Mouse (Mus musculus): ENCODE results near the gene Ect2. TPM values are rescaled to one million over a fixed set of nuclear protein-coding genes. Genes with fewer than 3 reads are reported as not detected.

Ect2 gene
- total RNA-seq, 4 experiments from 2014 or later: 0.69 to 1.1 (median 0.93) TPM

DNA sequence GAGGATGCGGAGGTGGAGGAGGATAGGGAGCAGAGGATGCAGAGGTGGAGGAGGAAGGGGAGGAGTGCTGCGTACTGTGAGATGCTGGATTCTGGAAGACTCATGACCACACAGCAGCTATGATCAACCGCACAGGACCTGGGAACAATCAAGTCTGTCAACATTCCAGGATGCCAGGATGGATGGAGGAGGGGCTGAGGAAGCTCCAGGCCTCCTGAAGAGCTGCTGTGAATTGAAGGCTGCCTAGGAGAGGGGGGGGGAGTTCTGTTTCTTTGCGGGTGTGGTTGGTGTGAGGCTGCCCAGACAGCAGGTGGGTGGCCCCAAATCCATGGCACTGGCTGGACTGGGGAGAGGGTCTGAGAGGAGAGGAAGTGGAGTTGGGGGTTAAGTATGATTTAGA lies 5.2 kb upstream of the Ect2 start:
- DNase-seq (ENCODE audit: low spot score in 2 of 2): no peak

GRCm38 (mm10) chr3:27156594-27156949 lies 2.9 kb upstream of the Ect2 start:
- no peak for DNase-seq (ENCODE audit: low spot score in 2 of 2)

DNA sequence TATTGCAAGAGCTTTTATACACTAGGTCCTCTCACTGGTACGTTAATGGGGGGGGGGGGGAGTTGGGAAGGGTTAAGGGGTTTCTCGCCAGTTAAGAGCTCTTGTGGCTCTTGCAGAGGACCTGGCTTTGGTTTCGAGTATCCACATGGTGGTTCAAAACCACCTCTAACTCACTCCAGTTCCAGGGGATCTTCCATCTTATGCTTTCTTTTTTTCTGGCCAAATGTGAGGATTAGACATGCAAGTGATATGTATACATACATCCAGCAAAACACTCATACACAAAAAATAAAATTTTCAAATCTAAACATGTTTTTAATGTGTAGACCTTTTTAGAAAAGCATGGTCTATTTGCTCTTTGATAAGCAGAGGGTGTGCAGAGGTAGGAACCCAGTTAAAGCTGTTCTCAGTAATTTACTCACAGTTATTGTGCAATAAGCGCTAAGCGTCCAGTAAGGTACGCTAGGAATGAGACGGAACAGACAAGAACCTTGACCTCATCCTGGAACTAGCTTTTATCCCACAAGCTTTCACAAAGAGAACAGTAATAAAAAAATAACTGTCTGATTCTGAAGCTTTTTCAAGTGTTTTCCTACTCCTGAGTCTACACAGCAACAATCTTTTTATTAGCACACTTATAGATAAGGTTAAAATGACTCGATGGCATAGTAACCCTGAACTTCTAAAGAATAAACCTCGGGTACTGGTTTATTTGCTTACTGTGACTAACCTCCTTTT lies 2.3 kb upstream of the Ect2 start:
- no peak for DNase-seq (ENCODE audit: low spot score in 2 of 2)

GRCm38 (mm10) chr3:27155051-27155855 lies 1.6 kb upstream of the Ect2 start:
- no peak for DNase-seq (ENCODE audit: low spot score in 2 of 2)

DNA sequence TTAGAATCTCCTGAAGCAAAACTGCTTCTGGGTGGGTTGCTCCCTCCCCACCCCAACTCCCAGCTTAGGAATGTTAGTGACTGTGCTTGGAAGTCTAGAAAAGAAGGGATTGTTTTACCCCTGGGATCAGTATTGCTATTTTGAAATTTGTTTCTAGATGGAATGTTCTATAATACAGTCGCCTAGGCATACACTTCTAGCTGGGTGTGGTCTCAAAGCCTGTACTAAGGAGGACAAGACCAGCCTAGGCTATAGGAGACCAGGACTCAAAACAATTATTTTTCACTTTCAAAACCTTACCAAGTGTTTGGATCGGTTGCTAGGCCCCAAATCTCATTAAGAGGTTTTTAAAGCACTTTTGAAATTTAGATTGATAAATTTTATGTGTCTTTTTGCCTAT lies 602 bp upstream of the Ect2 start:
- no peak for DNase-seq (ENCODE audit: low spot score in 2 of 2)

- no peak for DNase-seq (ENCODE audit: low spot score in 2 of 2)
Observed at GRCm38 (mm10) chr3:27153191-27153671, 447 bp downstream of the Ect2 start.

DNA sequence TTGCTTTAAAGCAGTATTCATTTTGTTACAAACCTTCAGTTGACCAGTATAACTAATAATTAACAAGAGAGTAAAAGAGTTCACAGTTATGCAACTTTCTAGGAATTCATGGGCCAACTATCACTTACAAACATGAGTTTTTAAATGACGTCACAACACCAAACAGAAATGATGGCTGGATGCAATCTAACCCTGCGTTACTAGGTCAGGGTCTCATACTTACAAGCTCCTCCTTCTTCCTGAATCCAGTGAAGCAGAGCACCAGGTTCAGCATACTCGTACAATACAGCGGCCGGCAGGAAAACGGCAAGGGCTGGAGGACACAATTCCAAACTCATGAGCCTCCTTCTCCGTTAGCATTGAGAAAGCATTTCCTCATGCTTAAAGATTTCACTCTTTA lies 7.9 kb downstream of the Ect2 start:
- no peak for DNase-seq (ENCODE audit: low spot score in 2 of 2)

- DNase-seq (ENCODE audit: low spot score in 2 of 2): no peak
Observed at GRCm38 (mm10) chr3:27143570-27143969, 10.1 kb downstream of the Ect2 start.

- DNase-seq (ENCODE audit: low spot score in 2 of 2): no peak
Observed at GRCm38 (mm10) chr3:27140101-27140500, 13.6 kb downstream of the Ect2 start.

- no peak for DNase-seq (ENCODE audit: low spot score in 2 of 2)
Observed at GRCm38 (mm10) chr3:27121864-27122450, 31.7 kb downstream of the Ect2 start.

- no peak for DNase-seq (ENCODE audit: low spot score in 2 of 2)
Observed at GRCm38 (mm10) chr3:27120932-27121331, 32.7 kb downstream of the Ect2 start.

DNA sequence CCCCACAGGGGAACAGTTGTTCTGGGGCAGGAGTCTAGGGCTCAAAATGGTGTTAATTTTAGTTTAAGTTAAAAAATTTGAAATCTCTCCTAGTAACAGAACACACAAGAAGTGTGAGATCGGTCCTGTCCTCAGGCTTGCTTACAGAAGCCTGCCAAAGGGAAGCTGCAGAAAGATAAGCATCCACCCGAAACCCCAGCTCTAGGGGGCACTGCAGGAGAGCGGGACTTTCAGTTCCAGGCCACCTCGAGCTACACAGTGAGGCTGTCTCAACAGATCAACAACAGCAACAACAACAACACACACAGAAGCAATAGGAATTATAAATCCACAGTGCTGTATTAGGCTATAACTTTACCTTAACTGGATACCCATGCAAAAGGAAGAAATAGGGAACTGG lies 35.5 kb downstream of the Ect2 start:
- no peak for DNase-seq (ENCODE audit: low spot score in 2 of 2)

- no peak for DNase-seq (ENCODE audit: low spot score in 2 of 2)
Observed at GRCm38 (mm10) chr3:27110860-27111259, 42.8 kb downstream of the Ect2 start.

DNA sequence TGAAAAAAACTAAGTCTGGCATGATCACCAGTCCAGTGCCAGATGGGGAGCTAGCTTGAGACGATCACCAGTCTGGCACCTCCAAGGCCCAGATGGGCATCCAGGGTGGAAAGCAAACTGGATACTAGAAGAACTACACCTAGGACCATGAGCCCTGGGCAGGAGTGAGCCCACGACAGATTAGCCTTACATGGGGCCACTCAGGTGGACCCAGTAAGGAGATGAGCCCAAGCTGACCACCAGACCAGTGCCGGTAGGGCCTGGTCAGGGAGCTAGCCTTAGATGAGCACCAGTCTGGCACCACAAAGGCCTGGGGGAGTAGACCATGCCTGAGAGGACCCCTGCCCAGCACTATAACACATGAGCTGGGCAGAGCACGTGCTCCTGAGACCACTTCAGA lies 44.6 kb downstream of the Ect2 start:
- no peak for DNase-seq (ENCODE audit: low spot score in 2 of 2)

DNA sequence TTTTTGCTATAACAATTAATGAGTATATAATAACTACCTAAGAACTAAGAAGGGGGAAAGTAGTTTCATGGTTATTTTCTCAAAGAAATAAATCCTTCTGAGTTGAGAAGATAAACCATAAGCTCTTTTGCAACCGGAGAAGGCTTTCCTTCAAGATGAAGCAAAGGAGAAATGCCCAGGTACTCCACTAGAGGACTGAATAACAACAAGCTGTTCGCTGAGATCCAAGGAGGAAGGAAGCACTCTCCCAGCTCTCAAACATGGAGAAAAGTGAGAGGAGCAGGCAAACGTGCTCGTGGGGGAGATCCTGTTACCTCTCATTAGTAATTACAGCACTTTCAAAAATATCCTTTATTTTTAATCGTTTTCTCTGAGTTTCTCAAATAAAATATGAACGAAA lies 46.5 kb downstream of the Ect2 start:
- no peak for DNase-seq (ENCODE audit: low spot score in 2 of 2)

GRCm38 (mm10) chr3:27102965-27103364 lies 50.7 kb downstream of the Ect2 start:
- DNase-seq (ENCODE audit: low spot score in 2 of 2): no peak

GRCm38 (mm10) chr3:27098633-27099032 lies 55.0 kb downstream of the Ect2 start:
- DNase-seq (ENCODE audit: low spot score in 2 of 2): no peak

DNA sequence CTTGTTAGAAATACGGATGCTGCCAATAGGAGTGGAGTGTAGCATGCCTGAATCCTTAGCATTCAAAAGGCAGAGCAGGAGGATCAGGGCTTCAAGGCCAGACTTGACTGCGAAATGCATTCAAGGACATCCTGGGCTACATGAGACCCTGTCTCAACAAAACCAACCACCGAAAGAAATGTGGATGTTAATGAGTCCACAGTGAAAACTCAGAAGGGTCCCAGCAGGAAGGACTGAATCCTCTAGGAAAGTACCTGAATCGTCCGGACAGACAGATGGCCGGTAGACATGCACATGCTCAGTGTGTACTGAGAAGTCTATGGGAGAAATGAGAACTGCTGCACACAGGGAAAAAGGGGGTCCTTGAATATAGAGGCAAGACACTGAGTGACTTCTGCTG lies 67.5 kb downstream of the Ect2 start:
- DNase-seq (ENCODE audit: low spot score in 2 of 2): no peak

GRCm38 (mm10) chr3:27081229-27082060 lies 72.2 kb downstream of the Ect2 start:
- DNase-seq (ENCODE audit: low spot score in 2 of 2): no peak

DNA sequence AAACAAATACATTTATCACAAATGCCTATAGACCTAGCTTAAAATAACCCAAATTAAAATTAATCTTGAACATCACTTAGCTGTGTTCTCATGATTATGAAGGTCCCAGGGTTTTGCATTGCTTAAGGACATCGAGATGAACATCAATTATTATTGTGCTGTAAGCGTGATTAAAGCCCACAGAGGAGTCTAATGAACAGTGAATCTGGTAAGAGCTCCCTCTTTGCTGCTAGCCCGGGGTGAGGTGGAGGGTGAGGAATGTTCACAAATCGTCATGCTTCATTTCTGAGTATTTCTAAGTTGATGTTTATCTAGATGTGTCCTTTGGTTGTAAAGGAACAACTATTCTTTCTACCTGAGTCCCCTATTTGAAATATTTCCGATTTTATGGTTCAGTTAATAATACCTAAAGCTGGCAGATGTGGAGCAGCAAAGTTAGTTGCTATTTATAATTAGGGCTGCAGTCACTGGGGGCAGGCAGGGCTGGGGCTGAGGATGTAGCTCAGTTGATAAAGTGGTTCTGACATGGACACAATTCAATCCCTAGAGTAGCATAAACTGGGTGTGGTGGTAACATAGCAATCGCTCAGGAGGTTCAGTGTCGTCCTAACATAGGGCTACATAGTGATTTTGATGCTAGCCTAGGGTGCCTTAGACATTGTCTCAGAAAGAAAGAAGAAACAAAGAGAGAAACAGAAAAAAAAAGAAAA lies 73.5 kb downstream of the Ect2 start:
- DNase-seq (ENCODE audit: low spot score in 2 of 2): no peak

GRCm38 (mm10) chr3:27073884-27074283 lies 79.8 kb downstream of the Ect2 start:
- DNase-seq (ENCODE audit: low spot score in 2 of 2): no peak

Measured in layer of hippocampus, adult 8-10 months (tissue).